Mouse (Mus musculus): ENCODE data around the gene Usp50. TPM values are rescaled to one million over a fixed set of nuclear protein-coding genes. Genes with fewer than 3 reads are reported as not detected.

Gene Usp50
- polyA plus RNA-seq, 1 experiment from 2014 or later: 4.0 TPM

DNA sequence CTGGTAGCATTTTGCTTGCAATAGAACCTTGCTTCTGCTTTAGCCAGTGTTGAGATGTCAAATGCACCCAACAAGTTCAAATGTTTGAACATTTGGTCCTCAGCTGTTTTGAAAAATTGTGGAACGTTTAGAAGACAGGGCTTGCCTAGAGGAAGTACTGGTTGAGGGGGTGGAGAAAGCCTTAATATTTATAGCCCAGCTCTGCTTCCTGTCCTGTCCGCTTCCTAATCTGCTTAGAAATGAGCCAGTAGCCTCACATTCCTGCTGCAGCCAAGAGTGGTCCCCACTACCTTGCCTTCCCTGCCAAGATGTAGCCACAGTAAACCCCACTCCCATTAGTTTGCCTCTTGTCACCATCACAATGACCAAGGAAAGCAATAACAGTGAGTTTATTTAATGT is 100.9 kb downstream of the Usp50 start:
- Histone ChIP-seq H3K9ac (ENCODE audit: low read length) (no peak overlapping the region), H3K27me3 (ENCODE audit: control insufficient read depth, insufficient read depth, low read length) (no peaks in the 10 kb centered on the region), H3K4me3 (ENCODE audit: low read depth, low read length) (no peak overlapping the region), H3K9me3 (ENCODE audit: control insufficient read depth, low read length) (no peaks in the 10 kb centered on the region), H3K4me2 (ENCODE audit: low read depth, low read length, severe bottlenecking) (no peak overlapping the region), H3K4me1 (replicated peaks; ENCODE audit: control insufficient read depth, insufficient read depth, low read length) (no peaks in the 10 kb centered on the region), H3K27ac (ENCODE audit: low read depth, low read length) (no peak overlapping the region), H3K36me3 (ENCODE audit: control insufficient read depth, insufficient read depth, low read length) (peaks cover 2% of the 10 kb centered on the region; the same call in 1 of the 2 replicates)
- DNase-seq (ENCODE audit: low spot score) (no peak), ATAC-seq (replicated peaks; ENCODE audit: low FRiP score) (no peak)
- 85% methylated on average over 2 of the region's 2 CpGs for WGBS

- no peaks in the 10 kb centered on the region for H3K27me3 ChIP-seq (ENCODE audit: control insufficient read depth, insufficient read depth, low read length)
- H3K4me3 ChIP-seq (ENCODE audit: low read depth, low read length): no peak overlapping the region
- DNase-seq (ENCODE audit: low spot score) (no peak), ATAC-seq (replicated peaks; ENCODE audit: low FRiP score) (no peak)
- no peak overlapping the region for H3K27ac ChIP-seq (ENCODE audit: low read depth, low read length)
- H3K9me3 ChIP-seq (ENCODE audit: control insufficient read depth, low read length): no peaks in the 10 kb centered on the region
- peaks cover 2% of the 10 kb centered on the region; the same call in 1 of the 2 replicates for H3K36me3 ChIP-seq (ENCODE audit: control insufficient read depth, insufficient read depth, low read length)
- peaks cover 3% of the 10 kb centered on the region; the same call in 1 of the 2 replicates for H3K4me1 ChIP-seq (replicated peaks; ENCODE audit: control insufficient read depth, insufficient read depth, low read length)
- no peak overlapping the region for H3K9ac ChIP-seq (ENCODE audit: low read length)
- H3K4me2 ChIP-seq (ENCODE audit: low read depth, low read length, severe bottlenecking): no peak overlapping the region
- 100% methylated on average over 1 of the region's 1 CpGs for WGBS
These were observed 105.9 kb downstream of the Usp50 start for GRCm38 (mm10) chr2:126677366-126677765.

DNA sequence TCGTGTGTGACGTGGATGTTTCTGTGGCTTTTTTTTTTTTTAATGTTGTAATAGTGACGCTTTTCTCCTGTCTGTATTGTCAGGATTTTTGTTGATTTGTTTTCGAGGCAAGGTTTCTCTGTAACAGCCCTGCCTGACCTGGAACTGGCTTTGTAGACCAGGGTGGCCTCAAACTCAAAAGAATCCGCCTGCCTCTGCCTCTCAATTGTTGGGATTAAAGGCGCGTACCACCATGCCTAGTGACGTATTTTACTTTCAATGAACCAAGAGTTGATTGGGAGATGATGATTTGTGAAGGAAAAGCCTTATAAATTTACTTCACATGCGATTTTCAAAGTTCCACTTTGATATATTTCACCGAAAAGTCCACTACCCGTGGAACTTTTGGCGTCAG is 107.2 kb downstream of the Usp50 start, which contains the start of gene Gabpb1:
Gene Gabpb1 (minus strand): TSS at position 216 of the 394 bp plus-strand sequence.
- 25% methylated on average over 12 of the region's 12 CpGs for WGBS
- no peak for ATAC-seq (replicated peaks; ENCODE audit: low FRiP score)
- DNase-seq (ENCODE audit: low spot score): no peak

DNA sequence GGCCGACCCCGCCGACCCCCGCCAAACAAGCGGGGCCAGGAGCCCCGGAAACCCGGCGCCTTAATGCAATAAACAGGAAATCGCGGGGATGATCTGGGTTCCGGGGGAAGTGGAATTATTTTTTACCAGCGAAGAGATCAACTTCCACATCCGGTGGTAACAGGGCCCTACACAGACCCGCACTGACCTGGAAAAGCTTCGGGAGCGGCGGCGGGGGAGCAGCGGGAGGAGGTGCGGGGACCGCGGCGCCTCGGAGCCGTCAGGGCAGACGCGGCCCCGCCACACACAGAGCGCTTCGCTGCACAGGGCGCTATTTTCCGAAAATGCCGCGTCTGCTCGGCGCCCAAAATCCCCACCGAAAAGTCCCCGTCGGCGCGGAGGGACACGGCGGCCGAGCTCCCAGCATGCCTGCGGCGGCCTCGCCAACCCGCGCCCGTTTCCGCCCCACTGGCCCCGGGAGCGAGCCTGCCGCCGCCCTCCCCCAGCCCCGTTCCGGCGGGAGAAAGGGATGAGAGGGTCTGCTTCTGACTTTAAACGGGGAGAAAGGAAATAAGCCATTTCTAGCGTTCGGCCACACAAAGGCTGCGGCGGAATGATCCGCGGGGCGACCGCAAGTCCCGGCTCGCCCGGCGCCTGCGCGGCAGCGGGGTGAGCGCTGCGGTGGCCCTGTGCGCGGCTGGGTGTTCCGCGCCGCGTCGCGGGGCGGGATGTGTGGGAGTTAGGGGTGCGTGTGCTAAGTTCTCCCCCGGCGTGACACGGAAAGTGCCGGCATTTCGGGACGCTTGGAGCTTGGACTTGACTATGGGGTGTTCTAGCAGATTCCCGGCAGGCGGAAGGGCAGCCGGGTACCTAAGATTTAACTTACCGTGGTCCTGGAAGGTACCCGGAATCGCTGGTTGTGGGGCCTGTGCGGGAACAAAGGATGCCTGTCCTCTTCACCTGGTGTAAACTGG is 107.8 kb downstream of the Usp50 start:
- no peaks in the 10 kb centered on the region for H3K9me3 ChIP-seq (ENCODE audit: control insufficient read depth, low read length)
- H3K4me3 ChIP-seq (ENCODE audit: low read depth, low read length): peak overlapping the region; percentile 97
- peak overlapping the region; percentile 100 for H3K9ac ChIP-seq (ENCODE audit: low read length)
- DNase-seq (ENCODE audit: low spot score): peak; percentile 94
- H3K27me3 ChIP-seq (ENCODE audit: control insufficient read depth, insufficient read depth, low read length): no peaks in the 10 kb centered on the region
- peaks cover under 1% of the 10 kb centered on the region; the same call in 1 of the 2 replicates for H3K36me3 ChIP-seq (ENCODE audit: control insufficient read depth, insufficient read depth, low read length)
- peak overlapping the region; percentile 100 for H3K27ac ChIP-seq (ENCODE audit: low read depth, low read length)
- peak; percentile 90 for ATAC-seq (replicated peaks; ENCODE audit: low FRiP score)
- WGBS: under 1% methylated on average over 98 of the region's 99 CpGs
- peak overlapping the region; percentile 74 for H3K4me2 ChIP-seq (ENCODE audit: low read depth, low read length, severe bottlenecking)
- peaks cover 3% of the 10 kb centered on the region; the same call in 1 of the 2 replicates for H3K4me1 ChIP-seq (replicated peaks; ENCODE audit: control insufficient read depth, insufficient read depth, low read length)

More for the DNA sequence above, 107.2 kb downstream of the Usp50 start, which contains the start of gene Gabpb1:
- Histone ChIP-seq H3K27me3 (ENCODE audit: control insufficient read depth, insufficient read depth, low read length) (no peaks in the 10 kb centered on the region), H3K4me3 (ENCODE audit: low read depth, low read length) (peak within 1 kb of the TSS; percentile 97), H3K4me2 (ENCODE audit: low read depth, low read length, severe bottlenecking) (peak within 1 kb of the TSS; percentile 74), H3K36me3 (ENCODE audit: control insufficient read depth, insufficient read depth, low read length) (peaks cover 2% of the 10 kb centered on the region; the same call in 1 of the 2 replicates), H3K27ac (ENCODE audit: low read depth, low read length) (peak within 1 kb of the TSS; percentile 100), H3K9me3 (ENCODE audit: control insufficient read depth, low read length) (no peaks in the 10 kb centered on the region), H3K4me1 (replicated peaks; ENCODE audit: control insufficient read depth, insufficient read depth, low read length) (peaks cover 3% of the 10 kb centered on the region; the same call in 1 of the 2 replicates), H3K9ac (ENCODE audit: low read length) (peak within 1 kb of the TSS; percentile 100)

- peak overlapping the region; percentile 97 for H3K4me3 ChIP-seq (ENCODE audit: low read depth, low read length)
- H3K27me3 ChIP-seq (ENCODE audit: control insufficient read depth, insufficient read depth, low read length): no peaks in the 10 kb centered on the region
- ATAC-seq (replicated peaks; ENCODE audit: low FRiP score) (peak; percentile 70), DNase-seq (ENCODE audit: low spot score) (peak; percentile 80)
- H3K9me3 ChIP-seq (ENCODE audit: control insufficient read depth, low read length): no peaks in the 10 kb centered on the region
- H3K27ac ChIP-seq (ENCODE audit: low read depth, low read length): peak overlapping the region; percentile 100
- H3K36me3 ChIP-seq (ENCODE audit: control insufficient read depth, insufficient read depth, low read length): no peaks in the 10 kb centered on the region; the same call in 1 of the 2 replicates
- H3K4me2 ChIP-seq (ENCODE audit: low read depth, low read length, severe bottlenecking): peak overlapping the region; percentile 74
- peaks cover 3% of the 10 kb centered on the region; the same call in 1 of the 2 replicates for H3K4me1 ChIP-seq (replicated peaks; ENCODE audit: control insufficient read depth, insufficient read depth, low read length)
- H3K9ac ChIP-seq (ENCODE audit: low read length): peak overlapping the region; percentile 100
- WGBS: under 1% methylated on average over 69 of the region's 77 CpGs
These were observed 108.7 kb downstream of the Usp50 start for GRCm38 (mm10) chr2:126674441-126675168.

DNA sequence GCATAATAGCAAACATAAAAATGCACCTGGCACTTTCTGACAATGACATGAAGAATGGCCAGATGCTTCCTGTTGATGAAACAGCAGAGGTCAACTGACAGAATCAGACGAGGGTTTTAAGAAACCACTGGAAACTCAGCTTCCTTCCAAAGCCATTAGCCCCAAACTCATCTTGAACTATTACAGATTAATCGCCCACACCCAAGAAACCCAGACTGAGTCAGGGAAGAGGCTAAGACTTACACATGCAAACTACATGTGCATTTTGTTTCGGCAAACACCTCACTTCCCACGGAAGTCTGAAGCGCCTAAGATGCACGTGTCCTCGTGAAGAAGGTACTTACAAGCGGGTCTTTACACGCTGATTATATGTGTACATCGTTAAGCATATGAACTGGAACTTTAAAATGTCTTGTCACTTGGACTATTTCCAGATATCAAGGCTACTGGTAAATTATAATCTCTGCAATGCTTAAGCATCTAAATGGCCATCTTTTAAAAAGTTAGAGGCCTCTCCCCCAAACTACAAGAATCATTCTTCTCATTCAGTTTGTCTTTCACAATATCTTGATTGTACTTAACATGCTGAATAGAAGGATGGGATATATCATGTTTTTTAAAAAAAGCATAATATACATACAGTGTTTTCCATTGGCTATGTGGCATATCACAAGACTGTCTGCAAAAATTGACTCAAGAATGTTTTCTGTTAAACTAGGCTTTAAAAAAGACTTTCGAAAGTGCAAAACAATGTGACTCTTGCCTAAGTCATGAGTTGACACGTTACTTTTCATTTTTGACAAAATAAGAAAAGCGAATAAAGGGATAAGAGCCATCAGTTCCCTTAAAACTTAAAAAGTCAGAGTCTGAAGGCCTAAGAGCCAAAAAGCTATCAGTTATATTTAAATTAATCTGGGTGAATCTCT is 109.7 kb downstream of the Usp50 start:
- peak overlapping the region; percentile 100; the same call in 1 of the 2 replicates for H3K27ac ChIP-seq (ENCODE audit: low read depth, low read length)
- peak overlapping the region; percentile 74 for H3K4me2 ChIP-seq (ENCODE audit: low read depth, low read length, severe bottlenecking)
- 76% methylated on average over 13 of the region's 13 CpGs for WGBS
- no peaks in the 10 kb centered on the region; the same call in 1 of the 2 replicates for H3K36me3 ChIP-seq (ENCODE audit: control insufficient read depth, insufficient read depth, low read length)
- H3K9ac ChIP-seq (ENCODE audit: low read length): peak overlapping the region; percentile 100
- no peak for DNase-seq (ENCODE audit: low spot score)
- H3K4me1 ChIP-seq (replicated peaks; ENCODE audit: control insufficient read depth, insufficient read depth, low read length): peaks cover 3% of the 10 kb centered on the region; the same call in 1 of the 2 replicates
- no peak for ATAC-seq (replicated peaks; ENCODE audit: low FRiP score)
- peak overlapping the region; percentile 97 for H3K4me3 ChIP-seq (ENCODE audit: low read depth, low read length)
- H3K27me3 ChIP-seq (ENCODE audit: control insufficient read depth, insufficient read depth, low read length): no peaks in the 10 kb centered on the region
- H3K9me3 ChIP-seq (ENCODE audit: control insufficient read depth, low read length): no peaks in the 10 kb centered on the region

DNA sequence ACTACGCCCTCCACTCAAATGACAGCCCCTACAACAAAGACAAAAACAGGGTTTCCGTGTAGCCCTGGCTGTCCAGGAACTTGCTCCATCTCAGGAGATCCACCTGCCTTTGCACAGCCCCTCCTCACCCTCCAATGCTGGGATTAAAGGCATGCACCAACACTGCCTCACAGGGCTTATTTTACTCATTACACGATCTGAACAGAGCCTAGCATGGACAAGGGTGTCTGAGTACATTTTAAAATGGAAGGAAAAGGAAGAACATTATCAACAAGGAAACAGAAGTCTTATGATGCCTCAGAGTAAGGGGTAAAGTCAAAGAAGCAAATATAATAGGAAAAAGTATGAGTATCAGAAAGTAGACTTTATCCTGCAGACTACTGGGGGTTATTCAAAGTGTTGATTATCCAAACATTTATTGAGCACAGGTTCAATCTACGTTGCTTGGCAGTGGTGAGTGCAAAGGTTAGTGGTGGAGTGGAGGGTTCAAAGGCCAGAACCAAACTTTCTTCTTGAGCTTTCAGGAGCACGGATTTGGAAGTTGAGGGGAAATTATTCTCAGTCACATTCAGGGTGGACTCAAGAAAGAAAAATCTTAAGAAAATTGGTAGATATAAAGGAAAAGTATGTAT is 114.5 kb downstream of the Usp50 start:
- Histone ChIP-seq H3K36me3 (ENCODE audit: control insufficient read depth, insufficient read depth, low read length) (no peaks in the 10 kb centered on the region), H3K4me1 (replicated peaks; ENCODE audit: control insufficient read depth, insufficient read depth, low read length) (0 out of 2 replicates have a peak, but pooled peaks cover 3% of the 10 kb centered on the region), H3K4me3 (ENCODE audit: low read depth, low read length) (no peak overlapping the region), H3K9ac (ENCODE audit: low read length) (no peak overlapping the region), H3K9me3 (ENCODE audit: control insufficient read depth, low read length) (no peaks in the 10 kb centered on the region), H3K27me3 (ENCODE audit: control insufficient read depth, insufficient read depth, low read length) (no peaks in the 10 kb centered on the region), H3K4me2 (ENCODE audit: low read depth, low read length, severe bottlenecking) (no peak overlapping the region), H3K27ac (ENCODE audit: low read depth, low read length) (no peak overlapping the region)
- no peak for ATAC-seq (replicated peaks; ENCODE audit: low FRiP score)
- WGBS: 91% methylated on average over 5 of the region's 5 CpGs
- no peak for DNase-seq (ENCODE audit: low spot score)

All from forebrain, embryonic 11.5 days (tissue).